Mouse (Mus musculus) colon, adult 2 months (tissue): ENCODE measurements around the gene Atxn1l. TPM values are rescaled to one million over a fixed set of nuclear protein-coding genes. Genes with fewer than 3 reads are reported as not detected.

ENCODE experiments used
- polyA plus RNA-seq: library from polyadenylated mRNA; depleted of rRNA; stranded (reverse); fragments of >200 nt; gene quantifications from 2 replicates; pipeline ENCODE4 v1.2.3, GENCODE M21; 2012; rRNA removed

The Atxn1l gene
- 15.9 and 17.3 TPM in 2 replicates for polyA plus RNA-seq

DNA sequence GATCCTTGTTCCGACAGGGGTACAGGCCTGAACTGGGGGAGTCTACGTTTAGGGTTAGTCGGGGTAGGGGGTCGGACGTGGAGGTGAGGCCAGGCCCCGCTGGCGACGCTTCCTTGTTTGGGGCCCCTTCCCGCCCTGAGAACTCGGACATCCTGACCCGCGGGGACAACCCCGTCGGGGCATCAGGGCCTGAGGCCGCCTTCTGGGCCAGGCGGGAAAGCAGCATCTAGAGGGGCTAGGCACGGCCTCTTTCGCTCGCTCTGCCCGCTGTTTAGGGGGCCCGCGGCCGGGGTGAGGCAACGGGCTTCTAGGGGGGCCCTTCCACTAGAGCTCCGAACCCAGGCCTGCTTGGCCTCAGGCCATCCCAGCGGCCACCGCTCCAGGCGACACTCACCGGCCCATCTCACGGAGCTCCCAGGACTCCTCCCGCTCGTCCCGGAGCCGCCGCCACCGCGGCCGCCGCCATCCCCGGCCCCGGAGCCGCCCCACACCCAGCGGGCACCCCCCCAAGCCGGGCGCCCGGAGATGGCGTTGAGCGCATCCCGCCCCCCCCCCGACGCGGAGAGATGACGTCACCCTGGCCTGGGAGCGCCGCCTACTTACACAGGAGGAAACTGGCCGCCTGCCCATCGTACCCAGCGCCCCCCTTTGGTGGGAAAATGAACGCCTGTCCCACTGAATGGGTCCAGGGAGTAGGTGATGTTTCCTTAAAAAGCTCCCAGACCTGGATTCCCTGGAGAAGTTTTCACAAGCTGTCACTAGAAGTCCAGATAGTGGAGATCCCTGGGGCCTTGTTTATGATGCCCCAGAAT lies at the start of gene Atxn1l:
Gene Atxn1l (minus strand): TSS at position 503 of the 812 bp plus-strand sequence.

DNA sequence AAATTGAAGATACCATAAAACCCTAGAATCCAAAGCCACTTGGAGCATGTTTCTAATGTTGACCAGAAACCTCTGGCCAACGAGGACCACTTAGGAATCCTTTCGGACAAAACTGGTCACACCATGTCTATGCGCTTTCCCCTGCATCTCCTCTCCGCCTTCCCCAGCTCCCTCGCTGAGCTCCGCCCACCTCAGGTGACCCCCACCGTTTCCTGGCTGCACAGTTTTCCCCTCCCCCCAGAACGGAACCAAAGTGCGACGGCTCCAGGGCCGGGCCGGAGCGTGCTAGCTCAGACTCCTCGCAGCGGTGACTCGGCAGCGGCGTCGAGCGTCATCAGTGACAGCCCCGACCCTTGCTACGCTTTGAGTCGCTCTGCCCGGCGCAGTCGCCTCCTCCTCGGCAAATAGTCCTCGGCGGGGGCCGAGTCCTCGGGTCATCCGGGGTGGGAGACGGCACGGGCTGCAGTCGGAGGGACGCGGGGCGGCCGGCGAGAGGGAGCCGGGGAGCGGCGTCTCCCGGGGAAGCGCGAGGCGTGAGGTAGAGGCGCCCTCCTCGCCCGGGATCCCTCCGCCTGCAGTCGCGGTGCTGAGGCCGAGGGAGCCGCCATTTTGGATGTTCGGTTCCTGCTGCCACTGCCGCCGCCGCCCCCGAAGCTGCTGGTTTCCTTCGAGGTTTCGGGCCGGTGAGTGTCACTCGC lies 40.9 kb upstream of the Atxn1l start, which contains the start of gene Ap1g1:
Gene Ap1g1 (plus strand): TSS at position 275 of the 698 bp plus-strand sequence.

DNA sequence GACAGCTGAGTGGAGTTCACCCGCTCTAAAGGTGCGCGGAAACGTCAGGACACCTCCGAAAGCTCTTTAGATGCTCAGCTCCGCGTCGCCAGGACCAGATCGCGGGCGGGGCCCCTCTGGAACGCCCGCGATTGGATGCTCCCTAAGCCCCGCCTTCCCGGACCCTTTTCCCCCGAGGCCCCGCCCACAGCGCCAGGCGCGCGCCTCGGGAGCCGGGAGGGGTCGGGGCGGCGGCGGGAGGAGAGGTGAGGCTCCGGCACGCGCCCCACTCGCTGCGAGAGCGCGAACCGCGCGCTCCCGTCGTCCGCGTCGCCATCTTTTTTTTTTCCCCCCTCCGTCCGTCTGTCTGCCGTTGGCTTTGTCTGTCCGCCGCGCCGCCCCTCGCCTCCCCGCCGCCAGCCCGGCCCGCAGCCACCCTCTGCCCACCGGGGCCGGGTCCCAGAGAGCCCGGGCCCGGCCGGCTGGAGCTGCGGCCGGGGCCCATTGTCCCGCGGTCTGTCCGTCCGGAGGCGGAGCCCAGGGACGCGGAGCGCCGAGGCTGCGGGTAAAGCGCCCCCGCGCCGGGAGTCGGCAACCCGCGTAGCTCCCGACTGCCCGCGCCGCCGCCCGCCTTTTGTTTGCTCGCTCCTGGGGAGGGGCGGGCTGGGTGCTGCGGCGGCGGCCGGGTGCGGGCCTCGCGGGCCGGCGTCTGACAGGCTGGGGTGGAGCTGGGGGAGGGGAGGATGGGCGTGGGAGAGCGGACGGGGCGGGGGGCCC lies 32.0 kb downstream of the Atxn1l start, which contains the start of gene Zfp821:
Gene Zfp821 (plus strand): TSS at position 227 of the 756 bp plus-strand sequence.

DNA sequence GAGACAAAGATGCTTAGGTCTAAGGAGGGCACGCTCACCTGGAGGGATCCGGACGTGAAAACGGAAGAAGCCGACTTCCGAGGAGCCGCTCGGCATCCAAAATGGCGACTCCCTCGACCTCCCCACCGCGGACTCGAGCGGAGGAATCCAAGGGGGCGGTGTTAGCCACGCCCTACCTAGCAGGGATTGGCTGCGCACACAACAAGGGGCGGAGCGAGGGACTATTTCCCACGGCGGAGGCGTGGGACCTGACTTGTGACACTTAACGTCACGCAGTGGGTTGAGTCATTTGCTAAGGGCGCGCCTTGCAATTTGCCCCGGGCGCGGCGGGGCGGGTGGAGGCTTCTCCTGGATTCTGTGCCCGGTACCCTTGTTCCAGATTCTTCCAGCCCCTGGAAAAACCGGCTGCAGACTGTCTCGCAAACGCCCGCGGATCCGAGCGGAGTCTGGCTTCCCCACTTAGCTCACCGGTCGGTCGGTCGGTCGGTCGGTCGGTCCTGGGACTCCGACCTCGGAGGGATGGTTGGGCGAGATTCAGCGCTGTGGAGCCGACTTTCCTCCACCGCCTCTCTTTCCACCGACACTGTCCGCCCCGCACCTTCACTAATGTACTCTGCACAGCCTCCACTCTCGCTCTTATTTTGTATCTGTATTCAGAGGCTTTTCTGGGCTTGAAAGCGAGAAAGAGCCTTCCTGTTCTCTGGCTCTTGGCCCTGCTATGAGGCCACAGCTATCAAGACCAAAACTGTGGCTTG lies 44.2 kb downstream of the Atxn1l start, which contains the start of gene Ist1:
Gene Ist1 (minus strand): TSS at position 115 of the 755 bp plus-strand sequence.

Other genes with a start within 250 kb of the Atxn1l start
- not detected in 2 replicates for gene Pmfbp1, start 243.7 kb downstream of the Atxn1l start, polyA plus RNA-seq
- gene Dhx38, start 171.9 kb downstream of the Atxn1l start, polyA plus RNA-seq, result 16.8 and 18.2 TPM in 2 replicates
- gene Txnl4b, start 171.8 kb downstream of the Atxn1l start, polyA plus RNA-seq, result 2.2 and 3.0 TPM in 2 replicates
- 5.5 and 15.0 TPM in 2 replicates for gene Hp, start 158.6 kb downstream of the Atxn1l start, polyA plus RNA-seq
- gene Dhodh, start 129.1 kb downstream of the Atxn1l start, polyA plus RNA-seq, result 16.3 and 18.8 TPM in 2 replicates
- gene Pkd1l3, start 123.2 kb downstream of the Atxn1l start, polyA plus RNA-seq, result 0.02 and 0.03 TPM in 2 replicates
- 38.7 and 43.8 TPM in 2 replicates for gene Ist1, start 44.5 kb downstream of the Atxn1l start, polyA plus RNA-seq
- 9.8 and 9.9 TPM in 2 replicates for gene Zfp821, start 32.2 kb downstream of the Atxn1l start, polyA plus RNA-seq
- gene Ap1g1, start 40.8 kb upstream of the Atxn1l start, polyA plus RNA-seq, result 21.0 and 21.6 TPM in 2 replicates
- gene Phlpp2, start 130.8 kb upstream of the Atxn1l start, polyA plus RNA-seq, result 13.4 and 13.8 TPM in 2 replicates
- gene Marveld3, start 224.5 kb upstream of the Atxn1l start, polyA plus RNA-seq, result 47.6 and 50.9 TPM in 2 replicates